9 mouse cellular contexts compared by ENCODE assay signal in the genomic region with DNA sequence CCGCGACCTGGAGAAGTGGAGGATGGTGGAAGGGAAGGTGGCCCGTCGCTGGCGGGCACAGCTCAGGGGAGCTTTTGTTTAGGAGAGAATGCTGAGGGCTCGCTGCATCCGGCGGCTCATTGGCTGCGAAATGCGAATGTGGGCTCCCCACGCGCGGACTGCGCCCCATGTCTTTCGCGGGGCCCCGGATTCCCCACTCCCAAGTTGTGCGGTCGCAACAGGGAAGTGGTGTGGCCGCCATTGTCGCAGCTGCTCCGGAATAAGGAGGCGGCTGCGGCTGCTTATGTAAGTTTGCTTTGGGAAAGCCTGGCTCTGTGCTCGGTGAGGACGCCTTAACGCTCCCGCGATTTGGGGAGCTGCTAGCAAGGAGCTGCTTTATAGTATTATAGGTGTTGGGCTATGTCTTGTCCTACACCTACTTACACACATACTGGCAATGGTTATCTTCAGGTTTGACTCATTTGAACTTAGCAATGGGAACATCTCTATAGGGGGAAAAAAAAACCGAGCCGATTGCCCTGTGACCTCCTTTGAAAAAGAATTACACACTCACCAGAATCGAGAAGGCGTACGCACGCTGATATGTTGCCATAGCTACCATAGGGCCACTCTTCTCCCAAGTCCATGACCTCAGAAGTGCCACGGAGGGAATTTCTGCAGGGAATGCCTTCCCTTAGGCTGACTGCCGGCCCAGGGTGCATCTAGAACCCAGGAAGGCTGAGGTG. TPM values are rescaled to one million over a fixed set of nuclear protein-coding genes. Genes with fewer than 3 reads are reported as not detected.
A peak's percentile ranks its signal among the peaks of the same experiment; 100 is the strongest.
DNase-seq lines count a peak whose midpoint lies in the region; ATAC-seq lines count a peak whose summit lies in the region.
"Had no signal": no experiment of that assay in that cellular context is flagged by ENCODE, and none has a peak within 500 bp of the region (broad histone marks: within the 10 kb centered on the region; RNA-seq: fewer than 3 reads in every experiment).

No protein-coding gene starts in this region.

- peak overlapping the region; percentile 91 for H3K4me2 ChIP-seq in embryonic facial prominence, embryonic 13.5 days
- peak overlapping the region; percentile 80 for H3K4me2 ChIP-seq in limb, embryonic 13.5 days (replicated peaks)
- peak overlapping the region; percentile 91 for H3K4me2 ChIP-seq in midbrain, embryonic 14.5 days (ENCODE audit: low read length)

- peaks cover 15% of the 10 kb centered on the region for H3K4me1 ChIP-seq in embryonic facial prominence, embryonic 13.5 days
- H3K4me1 ChIP-seq in limb, embryonic 13.5 days: peaks cover 11% of the 10 kb centered on the region
- H3K4me1 ChIP-seq in midbrain, embryonic 14.5 days (ENCODE audit: control insufficient read depth, insufficient read depth, low read length): peaks cover 10% of the 10 kb centered on the region

- under 1% methylated on average over 37 of the region's 37 CpGs for WGBS in embryonic facial prominence, embryonic 13.5 days
- WGBS in limb, embryonic 13.5 days: under 1% methylated on average over 37 of the region's 37 CpGs
- WGBS in midbrain, embryonic 14.5 days: under 1% methylated on average over 37 of the region's 37 CpGs

- H3K9me3 ChIP-seq in embryonic facial prominence, embryonic 13.5 days: no peaks in the 10 kb centered on the region
- H3K9me3 ChIP-seq in limb, embryonic 13.5 days: no peaks in the 10 kb centered on the region
- no peaks in the 10 kb centered on the region for H3K9me3 ChIP-seq in midbrain, embryonic 14.5 days (ENCODE audit: control insufficient read depth, low read length)

- peak overlapping the region; percentile 100 for H3K27ac ChIP-seq in embryonic facial prominence, embryonic 13.5 days
- H3K27ac ChIP-seq in limb, embryonic 13.5 days: peak overlapping the region; percentile 99
- peak overlapping the region; percentile 99 for H3K27ac ChIP-seq in midbrain, embryonic 14.5 days (replicated peaks; ENCODE audit: low read depth, low read length)

- H3K9ac ChIP-seq in embryonic facial prominence, embryonic 13.5 days: peak overlapping the region; percentile 89
- peak overlapping the region; percentile 93 for H3K9ac ChIP-seq in limb, embryonic 13.5 days
- peak overlapping the region; percentile 92 for H3K9ac ChIP-seq in midbrain, embryonic 14.5 days (replicated peaks; ENCODE audit: low read length)

- 0 out of 2 replicates have a peak, but pooled peaks have one; percentile 3 for ATAC-seq in embryonic facial prominence, embryonic 13.5 days (ENCODE audit: insufficient number of reproducible peaks, insufficient read depth, low FRiP score, low TSS enrichment, low read depth)
- ATAC-seq in limb, embryonic 13.5 days (ENCODE audit: low FRiP score, low read depth): peak; percentile 14; the same call in 1 of the 2 replicates
- peak; percentile 7 for ATAC-seq in midbrain, embryonic 14.5 days (ENCODE audit: low FRiP score, low TSS enrichment)

- peaks cover 23% of the 10 kb centered on the region for H3K36me3 ChIP-seq in embryonic facial prominence, embryonic 13.5 days
- peaks cover 22% of the 10 kb centered on the region for H3K36me3 ChIP-seq in limb, embryonic 13.5 days
- peaks cover 20% of the 10 kb centered on the region for H3K36me3 ChIP-seq in midbrain, embryonic 14.5 days (ENCODE audit: control insufficient read depth, insufficient read depth, low read length)

- H3K4me3 ChIP-seq in embryonic facial prominence, embryonic 13.5 days: peak overlapping the region; percentile 78
- H3K4me3 ChIP-seq in limb, embryonic 13.5 days: peak overlapping the region; percentile 81
- peak overlapping the region; percentile 83 for H3K4me3 ChIP-seq in midbrain, embryonic 14.5 days (replicated peaks; ENCODE audit: low read depth, low read length)

- peak; percentile 70 for DNase-seq in A20 (ENCODE audit: low read depth, low spot score)
- DNase-seq in adrenal gland, postnatal 36 days: peak; percentile 64 to 73
- DNase-seq in heart, adult 8-10 months (ENCODE audit: low spot score): peak; percentile 60
- peak; percentile 60 to 62 for DNase-seq in kidney, adult 8-10 months
- peak; percentile 77 for DNase-seq in midbrain, embryonic 14.5 days
- DNase-seq in spleen, postnatal 36 days (ENCODE audit: low spot score in 2 of 2): peak; percentile 34 to 38

- no peaks in the 10 kb centered on the region for H3K27me3 ChIP-seq in embryonic facial prominence, embryonic 13.5 days
- no peaks in the 10 kb centered on the region for H3K27me3 ChIP-seq in limb, embryonic 13.5 days
- H3K27me3 ChIP-seq in midbrain, embryonic 14.5 days (ENCODE audit: control insufficient read depth, insufficient read depth, low read length): no peaks in the 10 kb centered on the region

RNA-seq across cellular contexts. Expression of a gene that starts 1.3 kb away (rescaled TPM):
- 10 to 100 TPM; 14.5 to 17.4 TPM for total RNA-seq in adrenal gland, postnatal 36 days (2021)
- polyA plus RNA-seq in embryonic facial prominence, embryonic 13.5 days (2015; fragmentation: Nextera tagmentation; extraction: Ambion mirVana): 24.4 and 29.3 TPM in 2 replicates
- 10 to 100 TPM; 11.0 to 13.8 (median 11.5) TPM for total RNA-seq in heart, adult 8-10 months (2022)
- 25.0 and 26.2 TPM in 2 replicates for polyA plus RNA-seq in limb, embryonic 13.5 days (2015; fragmentation: Nextera tagmentation; extraction: Ambion mirVana)
- polyA plus RNA-seq in midbrain, embryonic 14.5 days (2014; fragmentation: Nextera tagmentation; extraction: Ambion mirVana): 25.7 and 32.2 TPM in 2 replicates

RNA-seq across cellular contexts. Expression of a gene that starts 55.0 kb away (rescaled TPM):
- total RNA-seq in adrenal gland, postnatal 36 days (2021): not detected
- not detected in 2 replicates for polyA plus RNA-seq in embryonic facial prominence, embryonic 13.5 days (2015; fragmentation: Nextera tagmentation; extraction: Ambion mirVana)
- total RNA-seq in heart, adult 8-10 months (2022): not detected
- not detected in 2 replicates for polyA plus RNA-seq in limb, embryonic 13.5 days (2015; fragmentation: Nextera tagmentation; extraction: Ambion mirVana)
- polyA plus RNA-seq in midbrain, embryonic 14.5 days (2014; fragmentation: Nextera tagmentation; extraction: Ambion mirVana): 0.41 and 0.80 TPM in 2 replicates
- total RNA-seq: adrenal gland, adult 18-20 months had no signal

Comparison
In these comparisons a context has a peak if more than half of its experiments do, and no peak if none do; other contexts are left out.
1. Peak in every context shown above with its lines: DNase-seq, ATAC-seq, H3K4me3 ChIP-seq and H3K27ac ChIP-seq.